Mouse (Mus musculus) liver, adult 2 months (tissue): Measurements from ENCODE around the gene Usp44. TPM values are rescaled to one million over a fixed set of nuclear protein-coding genes. Genes with fewer than 3 reads are reported as not detected.
A peak's percentile ranks its signal among the peaks of the same experiment; 100 is the strongest.
"Not testable (repeated sequence)": the region's sequence is repeated elsewhere in the genome, so short reads cannot be mapped to it uniquely, and the experiment has no call there.

Experiments
- DNase-seq: peaks from one replicate; pipeline ENCODE4 v3.0.0-alpha.2; 2011; ENCODE audit warnings: low read depth, low spot score; ENCODE audit errors: extremely low read depth
- H3K27ac ChIP-seq: fragments of 200-500 bp; replicated peaks from 2 replicates; pipeline ENCODE4 v1.5.1; 2012; ENCODE audit warnings: low read depth, mild to moderate bottlenecking, control low read depth, inconsistent platforms, low read length; ENCODE audit not compliant: insufficient read depth
- H3K27me3 ChIP-seq: fragments of 200-500 bp; 2 replicates; pipeline ENCODE4 v1.6.1; 2012; ENCODE audit warnings: mild to moderate bottlenecking, moderate library complexity, low read length, inconsistent platforms; ENCODE audit not compliant: control insufficient read depth, insufficient read depth
- H3K36me3 ChIP-seq: fragments of 200-500 bp; 2 replicates; pipeline ENCODE4 v1.6.1; 2012; ENCODE audit warnings: low read length, inconsistent platforms; ENCODE audit not compliant: control insufficient read depth, insufficient read depth
- H3K4me1 ChIP-seq: fragments of 200-500 bp; 2 replicates; pipeline ENCODE4 v1.6.1; 2011; ENCODE audit warnings: low read length; ENCODE audit not compliant: control insufficient read depth, insufficient read depth
- H3K4me3 ChIP-seq: fragments of 200-500 bp; 2 replicates; pipeline ENCODE4 v1.5.1; 2011; ENCODE audit warnings: low read depth, mild to moderate bottlenecking, control low read depth, low read length, moderate library complexity; ENCODE audit not compliant: insufficient read depth
- H3K79me2 ChIP-seq: fragments of 200-500 bp; 2 replicates; pipeline ENCODE4 v1.6.1; 2012; ENCODE audit warnings: inconsistent platforms, mild to moderate bottlenecking, low read length, moderate library complexity; ENCODE audit not compliant: control insufficient read depth, insufficient read depth
- H3K9ac ChIP-seq: fragments of 200-500 bp; 2 replicates; pipeline ENCODE4 v1.6.1; 2012; ENCODE audit warnings: low read depth, mild to moderate bottlenecking, control low read depth, inconsistent platforms, low read length
- CTCF ChIP-seq: fragments of 200-500 bp; IDR thresholded peaks from 2 replicates; pipeline ENCODE4 v1.5.1; 2011; ENCODE audit warnings: low read depth, low read length, control low read depth
- POLR2A ChIP-seq: fragments of 200-500 bp; IDR thresholded peaks from 2 replicates; pipeline ENCODE4 v1.6.1; 2011; ENCODE audit warnings: low read length, control low read depth; ENCODE audit not compliant: insufficient read depth; ENCODE audit errors: extremely low read depth
- WGBS: fragments of 180-500 bp; shearing (Covaris S2); methylation state at CpG from one replicate; pipeline ENCODE4 v1.1.7; 2018; 5-methylcytosine and 5-hydroxymethylcytosine counted together
- polyA plus RNA-seq: library from polyadenylated mRNA; depleted of rRNA; stranded (reverse); fragments of >200 nt; gene quantifications from 2 replicates; pipeline ENCODE4 v1.2.3, GENCODE M21; 2012
- total RNA-seq: library from RNA; depleted of rRNA; stranded (reverse); fragments of >200 nt; gene quantifications from 2 replicates; pipeline ENCODE4 v1.2.3, GENCODE M21; 2014

Gene Usp44
- total and polyA plus RNA-seq, 2 experiments, result not detected

DNA sequence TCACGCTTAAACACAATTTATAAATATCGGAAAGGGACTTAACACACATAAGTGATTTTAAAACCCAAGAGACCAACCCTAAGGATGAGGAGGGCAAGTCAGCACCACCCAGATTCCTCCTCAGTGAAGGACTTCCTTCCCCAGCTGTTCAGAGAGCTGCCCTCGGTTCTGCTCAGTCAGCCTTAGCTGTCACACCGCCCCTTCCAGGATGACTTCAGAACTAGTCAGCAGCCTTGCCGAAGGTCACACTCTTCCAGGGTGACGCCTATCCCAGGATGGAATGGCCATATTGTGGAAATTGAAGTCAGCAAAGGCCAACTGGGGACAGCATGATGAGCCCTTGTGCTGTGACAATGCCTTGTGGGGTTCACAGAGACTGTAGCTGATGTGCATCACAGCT lies 28.2 kb upstream of the Usp44 start:
- no peak overlapping the region for H3K9ac ChIP-seq
- H3K4me3 ChIP-seq, result no peak overlapping the region
- no peaks in the 10 kb centered on the region for H3K27me3 ChIP-seq
- TF ChIP-seq CTCF, result no peak
- no peak for TF ChIP-seq POLR2A
- WGBS, result 71% methylated on average over 6 of the region's 6 CpGs
- no peak for DNase-seq
- H3K27ac ChIP-seq, result no peak overlapping the region
- no peaks in the 10 kb centered on the region for H3K4me1 ChIP-seq
- H3K79me2 ChIP-seq, result no peaks in the 10 kb centered on the region
- no peaks in the 10 kb centered on the region for H3K36me3 ChIP-seq

DNA sequence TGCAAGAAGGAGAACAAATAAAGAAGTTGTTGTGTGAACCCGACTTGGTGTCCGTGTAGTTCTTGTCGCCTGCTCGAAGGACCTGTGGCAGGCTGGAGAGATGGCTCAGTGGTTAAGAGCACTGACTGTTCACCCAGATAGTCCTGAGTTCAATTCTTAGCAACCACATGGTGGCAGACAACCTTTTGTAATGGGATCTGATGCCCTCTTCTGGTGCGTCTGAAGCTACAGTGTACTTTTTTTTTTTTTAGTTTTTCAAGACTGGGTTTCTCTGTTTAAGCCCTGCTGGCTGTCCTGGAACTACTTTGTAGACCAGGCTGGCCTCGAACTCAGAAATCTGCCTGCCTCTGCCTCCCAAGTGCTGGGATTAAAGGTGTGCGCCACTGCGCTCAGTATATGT lies 21.9 kb upstream of the Usp44 start:
- not testable (repeated sequence) for H3K79me2 ChIP-seq, H3K36me3 ChIP-seq, H3K4me3 ChIP-seq, H3K27ac ChIP-seq, DNase-seq, H3K4me1 ChIP-seq, H3K9ac ChIP-seq, H3K27me3 ChIP-seq
- WGBS, result 94% methylated on average over 8 of the region's 8 CpGs

DNA sequence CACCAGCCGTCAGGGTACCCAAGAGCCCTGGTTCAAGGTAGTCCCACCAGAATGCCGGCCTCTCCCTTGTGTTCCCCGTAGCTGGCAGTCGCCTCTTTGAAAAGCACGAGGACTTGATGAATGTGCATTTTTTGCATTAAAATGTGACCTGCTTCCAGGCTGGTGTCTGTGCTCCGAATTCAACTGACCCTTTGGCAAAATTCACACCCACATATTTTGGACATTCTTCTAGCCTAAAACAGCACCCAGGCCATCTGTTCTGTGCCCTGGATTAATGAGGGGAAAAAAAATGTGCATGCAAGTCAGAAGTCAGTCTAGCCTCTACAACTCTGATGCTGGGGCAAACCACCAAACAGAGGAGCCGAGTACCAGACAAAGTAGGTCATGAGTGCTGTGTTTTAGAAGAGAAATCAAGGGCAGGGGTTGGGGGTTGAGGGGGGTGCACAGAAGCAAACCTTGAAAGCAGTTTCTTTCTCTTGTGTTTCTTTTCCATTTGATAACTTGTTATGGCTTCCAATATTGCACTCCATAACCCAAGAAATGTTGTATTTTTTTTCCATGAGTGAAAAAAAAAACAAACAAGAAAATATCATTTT lies 20.7 kb upstream of the Usp44 start:
- H3K79me2 ChIP-seq, result no peaks in the 10 kb centered on the region
- DNase-seq, result no peak
- H3K36me3 ChIP-seq, result no peaks in the 10 kb centered on the region
- no peaks in the 10 kb centered on the region for H3K27me3 ChIP-seq
- H3K4me1 ChIP-seq, result no peaks in the 10 kb centered on the region
- 73% methylated on average over 7 of the region's 7 CpGs for WGBS
- H3K27ac ChIP-seq, result no peak overlapping the region
- TF ChIP-seq POLR2A (no peak), CTCF (no peak)
- H3K4me3 ChIP-seq, result no peak overlapping the region
- no peak overlapping the region for H3K9ac ChIP-seq

DNA sequence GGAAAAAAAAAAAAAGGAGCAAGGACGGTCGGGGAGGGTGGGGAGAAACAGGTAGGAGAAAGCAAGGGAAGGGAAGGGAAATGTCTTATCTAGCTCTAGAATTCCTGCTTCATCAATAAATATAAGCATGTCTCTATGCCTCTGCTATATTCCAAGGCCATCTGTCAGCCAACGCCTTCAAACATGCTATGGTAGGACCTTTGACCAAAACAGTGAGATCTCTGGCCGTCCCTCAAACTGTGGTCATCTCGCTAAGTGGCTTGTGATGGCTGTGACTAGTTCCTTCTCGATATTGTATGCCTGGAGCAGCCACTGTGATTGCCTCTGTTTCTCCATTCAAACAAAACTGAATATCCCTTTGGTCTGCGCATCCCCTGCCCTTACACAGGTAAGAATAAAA lies 19.3 kb upstream of the Usp44 start:
- 84% methylated on average over 7 of the region's 7 CpGs for WGBS
- no peak for DNase-seq
- H3K79me2 ChIP-seq, result no peaks in the 10 kb centered on the region
- H3K9ac ChIP-seq, result no peak overlapping the region
- H3K27ac ChIP-seq, result no peak overlapping the region
- H3K27me3 ChIP-seq, result no peaks in the 10 kb centered on the region
- no peaks in the 10 kb centered on the region for H3K4me1 ChIP-seq
- no peak overlapping the region for H3K4me3 ChIP-seq
- TF ChIP-seq POLR2A, result no peak
- TF ChIP-seq CTCF, result no peak
- H3K36me3 ChIP-seq, result no peaks in the 10 kb centered on the region

DNA sequence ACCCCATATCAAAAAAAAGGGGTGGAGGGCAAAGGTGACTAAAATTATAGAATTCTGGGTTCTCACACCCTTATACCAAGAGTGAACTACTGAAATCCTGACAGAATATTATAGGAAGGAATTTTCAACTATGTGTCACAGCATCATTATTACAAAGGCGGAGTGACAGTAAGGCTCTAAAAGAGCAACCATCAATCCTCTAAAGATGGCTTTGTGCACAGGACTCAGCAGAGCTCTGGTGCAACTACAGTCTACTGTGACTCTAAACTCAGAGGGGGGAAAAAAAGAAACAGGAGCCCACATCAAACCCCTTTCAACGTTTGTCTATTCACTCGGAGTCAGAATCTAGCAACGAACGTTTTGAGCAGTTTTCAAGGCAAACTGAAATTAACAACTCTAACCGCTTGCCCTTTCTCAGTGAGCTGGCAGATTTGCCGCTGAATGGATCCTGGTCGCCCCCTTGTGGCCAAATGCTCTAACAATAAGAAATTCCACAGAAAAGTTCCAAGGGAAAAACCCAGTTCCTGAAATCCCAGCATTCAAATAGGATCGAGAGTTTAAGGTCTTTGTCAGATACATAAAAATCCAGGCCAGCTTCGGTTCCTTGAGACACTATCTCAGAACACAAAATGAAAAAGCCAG lies 18.5 kb upstream of the Usp44 start:
- Histone ChIP-seq H3K9ac (no peak overlapping the region), H3K36me3 (no peaks in the 10 kb centered on the region), H3K4me3 (no peak overlapping the region), H3K4me1 (no peaks in the 10 kb centered on the region), H3K27ac (no peak overlapping the region), H3K27me3 (no peaks in the 10 kb centered on the region), H3K79me2 (no peaks in the 10 kb centered on the region)
- 10% methylated on average over 10 of the region's 10 CpGs for whole genome bisulfite sequencing
- peak; percentile 35 for DNase-seq
- peak; percentile 77 for TF ChIP-seq CTCF
- no peak for TF ChIP-seq POLR2A

DNA sequence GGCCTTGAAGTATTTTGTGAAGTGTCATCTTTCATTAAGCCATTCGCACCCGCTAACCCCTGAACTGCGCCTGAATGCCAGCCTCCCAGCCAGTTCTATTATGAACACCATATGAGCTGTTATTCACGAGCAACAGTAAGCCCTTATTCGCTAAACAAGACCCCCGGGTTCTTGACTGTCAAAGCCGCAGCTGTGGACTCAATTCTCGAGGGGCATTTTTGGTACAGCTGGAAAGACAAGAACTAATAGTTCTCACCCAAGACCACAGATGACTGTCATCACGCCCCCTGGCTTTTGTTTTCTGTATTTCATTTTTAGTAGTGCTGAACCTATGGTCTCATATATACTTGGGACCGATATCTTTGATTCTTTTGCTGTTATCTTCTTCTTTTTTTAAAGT lies 17.6 kb upstream of the Usp44 start:
- 84% methylated on average over 10 of the region's 10 CpGs for WGBS
- Histone ChIP-seq H3K36me3 (no peaks in the 10 kb centered on the region), H3K27ac (no peak overlapping the region), H3K79me2 (no peaks in the 10 kb centered on the region), H3K9ac (no peak overlapping the region), H3K27me3 (no peaks in the 10 kb centered on the region), H3K4me3 (no peak overlapping the region), H3K4me1 (no peaks in the 10 kb centered on the region)
- DNase-seq, result no peak
- TF ChIP-seq POLR2A (no peak), CTCF (no peak)
